In genomic region chr2:170459805-170460204, GRCm38 (mm10) we compare ENCODE assay signal across 14 mouse cellular contexts. TPM values are rescaled to one million over a fixed set of nuclear protein-coding genes. Genes with fewer than 3 reads are reported as not detected.
DNase-seq lines count a peak whose midpoint lies in the region; ATAC-seq lines count a peak whose summit lies in the region.
"Had no signal": no experiment of that assay in that cellular context is flagged by ENCODE, and none has a peak within 500 bp of the region (broad histone marks: within the 10 kb centered on the region; RNA-seq: fewer than 3 reads in every experiment).

No protein-coding gene starts in this region.

- peaks cover 32% of the 10 kb centered on the region for H3K4me1 ChIP-seq in midbrain, embryonic 10.5 days
- H3K4me1 ChIP-seq in midbrain, embryonic 15.5 days, result no peaks in the 10 kb centered on the region
- no peaks in the 10 kb centered on the region for H3K4me1 ChIP-seq in limb, embryonic 11.5 days (ENCODE audit: control insufficient read depth, insufficient read depth, low read length)
- H3K4me1 ChIP-seq: lung, embryonic 15.5 days had no signal

- 0 out of 2 replicates have a peak, but pooled peaks cover 5% of the 10 kb centered on the region for H3K27me3 ChIP-seq in midbrain, embryonic 10.5 days (ENCODE audit: low read depth, poor library complexity, severe bottlenecking)
- no peaks in the 10 kb centered on the region for H3K27me3 ChIP-seq in midbrain, embryonic 15.5 days (replicated peaks)
- H3K27me3 ChIP-seq in limb, embryonic 11.5 days (ENCODE audit: control insufficient read depth, insufficient read depth, low read length), result no peaks in the 10 kb centered on the region
- H3K27me3 ChIP-seq: lung, embryonic 15.5 days had no signal

- H3K27ac ChIP-seq in midbrain, embryonic 10.5 days (replicated peaks), result peak overlapping the region; percentile 39; the same call in 1 of the 2 replicates
- H3K27ac ChIP-seq in midbrain, embryonic 15.5 days, result no peak overlapping the region
- no peak overlapping the region for H3K27ac ChIP-seq in limb, embryonic 11.5 days (replicated peaks; ENCODE audit: low read depth, low read length)
- H3K27ac ChIP-seq: hindbrain, embryonic 12.5 days; lung, embryonic 15.5 days had no signal

- H3K36me3 ChIP-seq in midbrain, embryonic 10.5 days, result no peaks in the 10 kb centered on the region
- no peaks in the 10 kb centered on the region for H3K36me3 ChIP-seq in midbrain, embryonic 15.5 days (replicated peaks)
- H3K36me3 ChIP-seq in limb, embryonic 11.5 days (ENCODE audit: control insufficient read depth, insufficient read depth, low read length), result no peaks in the 10 kb centered on the region
- H3K36me3 ChIP-seq: hindbrain, embryonic 12.5 days; lung, embryonic 15.5 days had no signal

- H3K4me3 ChIP-seq in midbrain, embryonic 10.5 days, result no peak overlapping the region
- H3K4me3 ChIP-seq in midbrain, embryonic 15.5 days, result no peak overlapping the region
- H3K4me3 ChIP-seq in limb, embryonic 11.5 days (ENCODE audit: low read depth, low read length), result no peak overlapping the region
- H3K4me3 ChIP-seq: hindbrain, embryonic 12.5 days; lung, embryonic 15.5 days had no signal

- no peak for ATAC-seq in midbrain, embryonic 15.5 days (replicated peaks)
- no peak for ATAC-seq in limb, embryonic 11.5 days (ENCODE audit: insufficient number of reproducible peaks, low FRiP score, low TSS enrichment, low read depth)

- intact Hi-C loops in left cerebral cortex, postnatal 4 days (cut with DNase I), result no loop called here

- H3K9ac ChIP-seq in midbrain, embryonic 15.5 days, result no peak overlapping the region
- no peak overlapping the region for H3K9ac ChIP-seq in limb, embryonic 11.5 days (ENCODE audit: low read length)
- H3K9ac ChIP-seq: hindbrain, embryonic 12.5 days; lung, embryonic 15.5 days had no signal

- H3K4me2 ChIP-seq in midbrain, embryonic 15.5 days, result no peak overlapping the region
- H3K4me2 ChIP-seq in limb, embryonic 11.5 days (ENCODE audit: low read depth, severe bottlenecking), result no peak overlapping the region
- H3K4me2 ChIP-seq: hindbrain, embryonic 12.5 days; lung, embryonic 15.5 days had no signal

- 31% methylated on average over 9 of the region's 9 CpGs for WGBS in midbrain, embryonic 10.5 days
- 23% methylated on average over 9 of the region's 9 CpGs for WGBS in midbrain, embryonic 15.5 days
- WGBS in limb, embryonic 11.5 days, result 27% methylated on average over 9 of the region's 9 CpGs

- peak; percentile 71 for DNase-seq in midbrain, embryonic 10.5 days (ENCODE audit: low spot score)
- DNase-seq in kidney, adult 18-20 months, result peak; percentile 60
- peak; percentile 44 for DNase-seq in limb, embryonic 11.5 days (ENCODE audit: low spot score)
- peak; percentile 91 for DNase-seq in yolk sac, embryonic 10.5 days (ENCODE audit: low spot score)
- DNase-seq in urinary bladder, adult 2 months (ENCODE audit: low spot score), result no peak
- no peak for DNase-seq in left cerebral cortex, postnatal 4 days
- no peak for DNase-seq in B cell, adult 2 months
- DNase-seq: cerebellum, postnatal 10 days; heart, adult 18-20 months; layer of hippocampus, postnatal 36 days; retina, postnatal 1 day had no signal

- H3K9me3 ChIP-seq in midbrain, embryonic 10.5 days (replicated peaks), result no peaks in the 10 kb centered on the region
- no peaks in the 10 kb centered on the region for H3K9me3 ChIP-seq in midbrain, embryonic 15.5 days
- H3K9me3 ChIP-seq in limb, embryonic 11.5 days (ENCODE audit: control insufficient read depth, low read length), result no peaks in the 10 kb centered on the region
- H3K9me3 ChIP-seq: hindbrain, embryonic 12.5 days; lung, embryonic 15.5 days had no signal

RNA-seq across cellular contexts. Expression of gene Bcas1, which starts 32.2 kb away (rescaled TPM):
- polyA plus RNA-seq in midbrain, embryonic 10.5 days (2016; fragmentation: Nextera tagmentation; extraction: Ambion mirVana), result 1.8 and 2.1 TPM in 2 replicates
- polyA plus RNA-seq in midbrain, embryonic 15.5 days (2015; fragmentation: Nextera tagmentation; extraction: Ambion mirVana), result 9.4 and 9.6 TPM in 2 replicates
- 0.25 and 0.45 TPM in 2 replicates for polyA plus RNA-seq in limb, embryonic 11.5 days (2014; fragmentation: Nextera tagmentation; extraction: Ambion mirVana)
- 6.9 and 7.5 TPM in 2 replicates for polyA plus RNA-seq in urinary bladder, adult 2 months (2012; rRNA removed)
- 10 to 100 TPM; 10.9 to 13.6 TPM for total RNA-seq in left cerebral cortex, postnatal 4 days (2021)

RNA-seq across cellular contexts. Expression of gene Pfdn4, which starts 36.4 kb away (rescaled TPM):
- polyA plus RNA-seq in midbrain, embryonic 10.5 days (2016; fragmentation: Nextera tagmentation; extraction: Ambion mirVana), result 97.8 and 106 TPM in 2 replicates
- polyA plus RNA-seq in midbrain, embryonic 15.5 days (2015; fragmentation: Nextera tagmentation; extraction: Ambion mirVana), result 103 and 110 TPM in 2 replicates
- polyA plus RNA-seq in limb, embryonic 11.5 days (2014; fragmentation: Nextera tagmentation; extraction: Ambion mirVana), result 102 and 107 TPM in 2 replicates
- 24.3 and 31.9 TPM in 2 replicates for polyA plus RNA-seq in urinary bladder, adult 2 months (2012; rRNA removed)
- total RNA-seq in left cerebral cortex, postnatal 4 days (2021), result 10 to 100 TPM; 44.1 to 53.1 TPM

RNA-seq across cellular contexts. Expression of gene Cyp24a1, which starts 37.1 kb away (rescaled TPM):
- polyA plus RNA-seq in midbrain, embryonic 10.5 days (2016; fragmentation: Nextera tagmentation; extraction: Ambion mirVana), result not detected in 2 replicates
- 0.09 and 0.14 TPM in 2 replicates for polyA plus RNA-seq in midbrain, embryonic 15.5 days (2015; fragmentation: Nextera tagmentation; extraction: Ambion mirVana)
- polyA plus RNA-seq in limb, embryonic 11.5 days (2014; fragmentation: Nextera tagmentation; extraction: Ambion mirVana), result not detected in 2 replicates
- not detected in 2 replicates for polyA plus RNA-seq in urinary bladder, adult 2 months (2012; rRNA removed)
- total RNA-seq in left cerebral cortex, postnatal 4 days (2021), result not detected
- total RNA-seq: heart, adult 18-20 months; layer of hippocampus, postnatal 36 days had no signal
- polyA plus RNA-seq: hindbrain, embryonic 12.5 days; lung, embryonic 15.5 days had no signal

Comparison
In these comparisons a context has a peak if more than half of its experiments do, and no peak if none do; other contexts are left out.
1. DNase-seq: peak in midbrain, embryonic 10.5 days (single experiment), kidney, adult 18-20 months (single experiment), limb, embryonic 11.5 days (single experiment) and yolk sac, embryonic 10.5 days (single experiment); none in urinary bladder, adult 2 months (single experiment), left cerebral cortex, postnatal 4 days (single experiment) and B cell, adult 2 months (0 of 2).